Comparison of ENCODE assay signal across 8 mouse cellular contexts in genomic region chr15:101223596-101223995, GRCm38 (mm10). TPM values are rescaled to one million over a fixed set of nuclear protein-coding genes. Genes with fewer than 3 reads are reported as not detected.
DNase-seq lines count a peak whose midpoint lies in the region; ATAC-seq lines count a peak whose summit lies in the region.

No protein-coding gene starts in this region.

- no peaks in the 10 kb centered on the region for H3K36me3 ChIP-seq in kidney, embryonic 15.5 days
- peaks cover 8% of the 10 kb centered on the region for H3K36me3 ChIP-seq in embryonic facial prominence, embryonic 10.5 days (replicated peaks)
- no peaks in the 10 kb centered on the region for H3K36me3 ChIP-seq in hindbrain, embryonic 14.5 days (replicated peaks; ENCODE audit: control insufficient read depth, insufficient read depth)
- no peaks in the 10 kb centered on the region for H3K36me3 ChIP-seq in midbrain, embryonic 15.5 days (replicated peaks)

- ATAC-seq in kidney, embryonic 15.5 days (replicated peaks; ENCODE audit: low FRiP score), result peak; percentile 4; the same call in 1 of the 2 replicates
- ATAC-seq in hindbrain, embryonic 14.5 days (ENCODE audit: low FRiP score), result peak; percentile 4; the same call in 1 of the 2 replicates
- peak; percentile 13; the same call in 1 of the 2 replicates for ATAC-seq in midbrain, embryonic 15.5 days (replicated peaks)
- no peak for ATAC-seq in megakaryocyte-erythroid progenitor cell, adult 5-6 weeks (replicated peaks; ENCODE audit: low FRiP score, low TSS enrichment, poor library complexity, severe bottlenecking)

- peak overlapping the region; percentile 81 for H3K4me3 ChIP-seq in kidney, embryonic 15.5 days (replicated peaks)
- peak overlapping the region; percentile 71 for H3K4me3 ChIP-seq in embryonic facial prominence, embryonic 10.5 days
- H3K4me3 ChIP-seq in hindbrain, embryonic 14.5 days (replicated peaks; ENCODE audit: low read length), result peak overlapping the region; percentile 61
- H3K4me3 ChIP-seq in midbrain, embryonic 15.5 days, result peak overlapping the region; percentile 76

- H3K9ac ChIP-seq in kidney, embryonic 15.5 days, result peak overlapping the region; percentile 71
- H3K9ac ChIP-seq in hindbrain, embryonic 14.5 days, result peak overlapping the region; percentile 71
- peak overlapping the region; percentile 68 for H3K9ac ChIP-seq in midbrain, embryonic 15.5 days

- peak overlapping the region; percentile 93 for H3K4me2 ChIP-seq in kidney, embryonic 15.5 days
- H3K4me2 ChIP-seq in hindbrain, embryonic 14.5 days (replicated peaks), result peak overlapping the region; percentile 93
- peak overlapping the region; percentile 97 for H3K4me2 ChIP-seq in midbrain, embryonic 15.5 days

- 0 out of 2 replicates have a peak overlapping the region, but pooled peaks have one; percentile 86 for H3K27ac ChIP-seq in kidney, embryonic 15.5 days
- peak overlapping the region; percentile 86 for H3K27ac ChIP-seq in embryonic facial prominence, embryonic 10.5 days (replicated peaks)
- H3K27ac ChIP-seq in hindbrain, embryonic 14.5 days, result no peak overlapping the region
- no peak overlapping the region for H3K27ac ChIP-seq in midbrain, embryonic 15.5 days

- WGBS in kidney, embryonic 15.5 days, result 5% methylated on average over 5 of the region's 5 CpGs
- 10% methylated on average over 5 of the region's 5 CpGs for WGBS in embryonic facial prominence, embryonic 10.5 days
- 10% methylated on average over 5 of the region's 5 CpGs for WGBS in hindbrain, embryonic 14.5 days
- 3% methylated on average over 5 of the region's 5 CpGs for WGBS in midbrain, embryonic 15.5 days

- no peak for DNase-seq in kidney, adult 18-20 months
- DNase-seq in embryonic facial prominence, embryonic 10.5 days (ENCODE audit: low spot score), result no peak
- DNase-seq in hindbrain, embryonic 14.5 days (ENCODE audit: low spot score), result no peak
- DNase-seq in cerebellum, adult 8-10 months, result no peak
- no peak for DNase-seq in layer of hippocampus, adult 9-11 months

- H3K9me3 ChIP-seq in kidney, embryonic 15.5 days (replicated peaks), result no peaks in the 10 kb centered on the region
- H3K9me3 ChIP-seq in embryonic facial prominence, embryonic 10.5 days, result no peaks in the 10 kb centered on the region
- no peaks in the 10 kb centered on the region for H3K9me3 ChIP-seq in hindbrain, embryonic 14.5 days (ENCODE audit: control insufficient read depth, low read length)
- no peaks in the 10 kb centered on the region for H3K9me3 ChIP-seq in midbrain, embryonic 15.5 days

- peaks cover 30% of the 10 kb centered on the region for H3K27me3 ChIP-seq in kidney, embryonic 15.5 days
- peaks cover 38% of the 10 kb centered on the region for H3K27me3 ChIP-seq in embryonic facial prominence, embryonic 10.5 days (replicated peaks; ENCODE audit: low read depth, poor library complexity, severe bottlenecking)
- H3K27me3 ChIP-seq in hindbrain, embryonic 14.5 days (ENCODE audit: control insufficient read depth, insufficient read depth, low read length), result peaks cover 8% of the 10 kb centered on the region
- no peaks in the 10 kb centered on the region; the same call in 1 of the 2 replicates for H3K27me3 ChIP-seq in midbrain, embryonic 15.5 days (replicated peaks)

- peaks cover 73% of the 10 kb centered on the region for H3K4me1 ChIP-seq in kidney, embryonic 15.5 days
- peaks cover 84% of the 10 kb centered on the region for H3K4me1 ChIP-seq in embryonic facial prominence, embryonic 10.5 days
- peaks cover 34% of the 10 kb centered on the region for H3K4me1 ChIP-seq in hindbrain, embryonic 14.5 days (replicated peaks; ENCODE audit: control insufficient read depth, insufficient read depth, low read length)
- peaks cover 33% of the 10 kb centered on the region for H3K4me1 ChIP-seq in midbrain, embryonic 15.5 days

RNA-seq across cellular contexts. Expression of gene Grasp, which starts 0.4 kb away (rescaled TPM):
- polyA plus RNA-seq in kidney, embryonic 15.5 days (2015; fragmentation: Nextera tagmentation; extraction: Ambion mirVana), result 4.7 TPM in 2 replicates
- 5.3 and 6.7 TPM in 2 replicates for polyA plus RNA-seq in embryonic facial prominence, embryonic 10.5 days (2016; fragmentation: Nextera tagmentation; extraction: Ambion mirVana)
- 1.6 and 2.5 TPM in 2 replicates for polyA plus RNA-seq in hindbrain, embryonic 14.5 days (2014; fragmentation: Nextera tagmentation; extraction: Ambion mirVana)
- 1.3 and 1.9 TPM in 2 replicates for polyA plus RNA-seq in midbrain, embryonic 15.5 days (2015; fragmentation: Nextera tagmentation; extraction: Ambion mirVana)
- 0.17 TPM in 1 of 2 replicates, not detected in the other for total RNA-seq in megakaryocyte-erythroid progenitor cell, adult 5-6 weeks (2014; fragmentation: Nextera tagmentation)
- 0.27 TPM in 1 of 2 replicates, not detected in the other for total RNA-seq in megakaryocyte-erythroid progenitor cell, adult 5-6 weeks (2017)

RNA-seq across cellular contexts. Expression of gene Nr4a1, which starts 30.5 kb away (rescaled TPM):
- polyA plus RNA-seq in kidney, embryonic 15.5 days (2015; fragmentation: Nextera tagmentation; extraction: Ambion mirVana), result 9.8 and 10.0 TPM in 2 replicates
- 4.7 and 5.3 TPM in 2 replicates for polyA plus RNA-seq in embryonic facial prominence, embryonic 10.5 days (2016; fragmentation: Nextera tagmentation; extraction: Ambion mirVana)
- 5.0 and 5.1 TPM in 2 replicates for polyA plus RNA-seq in hindbrain, embryonic 14.5 days (2014; fragmentation: Nextera tagmentation; extraction: Ambion mirVana)
- 4.2 and 4.9 TPM in 2 replicates for polyA plus RNA-seq in midbrain, embryonic 15.5 days (2015; fragmentation: Nextera tagmentation; extraction: Ambion mirVana)
- total RNA-seq in megakaryocyte-erythroid progenitor cell, adult 5-6 weeks (2014; fragmentation: Nextera tagmentation), result 0.66 and 3.2 TPM in 2 replicates
- total RNA-seq in megakaryocyte-erythroid progenitor cell, adult 5-6 weeks (2017), result 15.1 and 16.4 TPM in 2 replicates

RNA-seq across cellular contexts. Expression of gene Acvr1b, which starts 49.7 kb away (rescaled TPM):
- polyA plus RNA-seq in kidney, embryonic 15.5 days (2015; fragmentation: Nextera tagmentation; extraction: Ambion mirVana), result 6.2 and 6.4 TPM in 2 replicates
- 5.5 and 6.2 TPM in 2 replicates for polyA plus RNA-seq in embryonic facial prominence, embryonic 10.5 days (2016; fragmentation: Nextera tagmentation; extraction: Ambion mirVana)
- 30.0 and 35.7 TPM in 2 replicates for polyA plus RNA-seq in hindbrain, embryonic 14.5 days (2014; fragmentation: Nextera tagmentation; extraction: Ambion mirVana)
- 23.3 and 24.9 TPM in 2 replicates for polyA plus RNA-seq in midbrain, embryonic 15.5 days (2015; fragmentation: Nextera tagmentation; extraction: Ambion mirVana)
- total RNA-seq in megakaryocyte-erythroid progenitor cell, adult 5-6 weeks (2014; fragmentation: Nextera tagmentation), result 1.4 and 2.8 TPM in 2 replicates
- total RNA-seq in megakaryocyte-erythroid progenitor cell, adult 5-6 weeks (2017), result 1.0 and 2.7 TPM in 2 replicates

Comparison
In these comparisons a context has a peak if more than half of its experiments do, and no peak if none do; other contexts are left out.
1. H3K27ac ChIP-seq: peak in kidney, embryonic 15.5 days (single experiment) and embryonic facial prominence, embryonic 10.5 days (single experiment); none in hindbrain, embryonic 14.5 days (single experiment) and midbrain, embryonic 15.5 days (single experiment).
2. Peak in every context shown above with its lines, with median percentiles within 50 percentile points of each other: H3K4me2 ChIP-seq, H3K4me3 ChIP-seq and H3K9ac ChIP-seq.